Mouse (Mus musculus) ES-Bruce4 (cell line): ENCODE results near the gene Best1.

Experiments
- CTCF ChIP-seq: IDR thresholded peaks from one replicate; pipeline ENCODE4 v1.8.1; 2011; ENCODE audit warnings: low read depth, low read length
- EP300 ChIP-seq: IDR thresholded peaks from 2 replicates; pipeline ENCODE4 v1.6.1; 2011; ENCODE audit warnings: low read depth, low read length; ENCODE audit not compliant: insufficient read depth
- POLR2A ChIP-seq: IDR thresholded peaks from one replicate; pipeline ENCODE4 v1.8.1; 2011; ENCODE audit warnings: low read length; ENCODE audit not compliant: insufficient read depth

- TF ChIP-seq CTCF (no peak), POLR2A (no peak), EP300 (peak; percentile 96)
Observed at GRCm38 (mm10) chr19:9978431-9978951, 22.9 kb downstream of the Best1 start.
